Mouse (Mus musculus) C2C12 (cell line): ENCODE measurements around the gene Tle1.

Experiments used
- CEBPB ChIP-seq: IDR thresholded peaks from one replicate; pipeline ENCODE4 v1.6.1; 2011; ENCODE audit warnings: low read depth, mild to moderate bottlenecking, control low read depth, moderate library complexity
- CTCF ChIP-seq: IDR thresholded peaks from one replicate; pipeline ENCODE4 v1.5.1; 2011; ENCODE audit not compliant: control insufficient read depth, insufficient read depth, insufficient read length

- no peak for TF ChIP-seq CTCF
- TF ChIP-seq CEBPB, result no peak
Observed at GRCm38 (mm10) chr4:72157931-72158371, 42.8 kb downstream of the Tle1 start.
